Mouse (Mus musculus) forebrain, embryonic 14.5 days (tissue): ENCODE measurements around the gene Msto1. TPM values are rescaled to one million over a fixed set of nuclear protein-coding genes. Genes with fewer than 3 reads are reported as not detected.
"Not testable (repeated sequence)": the region's sequence is repeated elsewhere in the genome, so short reads cannot be mapped to it uniquely, and the experiment has no call there.

Experiments
- ATAC-seq: fragments of 200-750 bp; cut with Nextera tagmentation; 2 replicates; pipeline ENCODE4 v1.8.0; 2017; ENCODE audit warnings: mild to moderate bottlenecking, moderate library complexity
- DNase-seq: peaks from one replicate; pipeline ENCODE4 v3.0.0-alpha.2; 2015; ENCODE audit warnings: low spot score
- H3K27ac ChIP-seq: fragments of 300-500 bp; sonication (generic); 2 replicates; pipeline ENCODE4 v1.5.1; 2014; ENCODE audit warnings: low read depth, mild to moderate bottlenecking, control low read depth, low read length, moderate library complexity
- H3K27me3 ChIP-seq: fragments of 300-500 bp; sonication (generic); replicated peaks from 2 replicates; pipeline ENCODE4 v1.6.1; 2014; ENCODE audit warnings: low read length, control low read depth, mixed read lengths; ENCODE audit not compliant: control insufficient read depth, insufficient read depth
- H3K36me3 ChIP-seq: fragments of 300-500 bp; sonication (generic); 2 replicates; pipeline ENCODE4 v1.6.1; 2014; ENCODE audit warnings: low read length, control low read depth; ENCODE audit not compliant: control insufficient read depth, insufficient read depth
- H3K4me1 ChIP-seq: fragments of 300-500 bp; sonication (generic); 2 replicates; pipeline ENCODE4 v1.6.1; 2014; ENCODE audit warnings: antibody characterized with exemption, low read length, control low read depth; ENCODE audit not compliant: control insufficient read depth, insufficient read depth
- H3K4me2 ChIP-seq: fragments of 300-500 bp; sonication (generic); 2 replicates; pipeline ENCODE4 v1.6.1; 2014; ENCODE audit warnings: mild to moderate bottlenecking, control low read depth, low read length
- H3K4me3 ChIP-seq: fragments of 300-500 bp; sonication (generic); 2 replicates; pipeline ENCODE4 v1.5.1; 2014; ENCODE audit warnings: low read depth, low read length, control low read depth
- H3K9ac ChIP-seq: fragments of 300-500 bp; sonication (generic); 2 replicates; pipeline ENCODE4 v1.6.1; 2014; ENCODE audit warnings: mild to moderate bottlenecking, low read length, control low read depth, moderate library complexity
- H3K9me3 ChIP-seq: fragments of 300-500 bp; sonication (generic); replicated peaks from 2 replicates; pipeline ENCODE4 v1.6.1; 2016; ENCODE audit warnings: low read length, control low read depth, mixed read lengths; ENCODE audit not compliant: control insufficient read depth
- WGBS: fragments of 180-500 bp; shearing (Covaris S2); extraction: QIAGEN DNeasy Blood & Tissue Kit; methylation state at CpG from one replicate; pipeline ENCODE4 v1.1.7; 2014; 5-methylcytosine and 5-hydroxymethylcytosine counted together
- polyA plus RNA-seq: library from polyadenylated mRNA; unstranded; fragments of >200 nt; fragmentation: Nextera tagmentation; extraction: Ambion mirVana; gene quantifications from 2 replicates; pipeline ENCODE4 v1.2.1, GENCODE M21; 2014

Msto1 gene
- polyA plus RNA-seq, 1 experiment from 2014 or later, result 51.9 TPM

DNA sequence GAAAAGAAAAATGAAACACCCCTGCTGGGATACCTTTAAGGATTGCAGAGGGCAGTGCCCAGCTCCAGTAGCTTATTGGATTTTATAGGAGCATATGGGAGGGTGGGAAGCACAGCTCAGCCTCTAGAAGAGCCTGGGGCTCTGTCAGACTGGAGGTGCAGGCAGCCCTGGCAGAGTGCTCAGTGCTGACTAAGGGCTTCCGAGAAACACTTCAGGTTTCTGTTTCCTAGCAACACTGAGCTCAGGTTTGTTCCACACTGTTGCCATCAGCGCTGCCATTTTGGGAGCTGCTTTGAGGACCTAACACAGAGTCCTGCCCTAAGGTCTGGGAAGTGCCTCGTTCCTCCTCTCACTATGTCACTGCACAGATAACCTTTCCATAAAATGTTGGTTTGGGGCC lies 47.1 kb downstream of the Msto1 start:
- H3K4me2 ChIP-seq, H3K4me3 ChIP-seq, H3K27me3 ChIP-seq, H3K27ac ChIP-seq, H3K9me3 ChIP-seq, ATAC-seq, H3K4me1 ChIP-seq, DNase-seq, H3K9ac ChIP-seq: not testable (repeated sequence)
- H3K36me3 ChIP-seq, result peaks cover 40% of the 10 kb centered on the region
- WGBS, result no CpG with 5 or more reads among the region's 3 CpGs

DNA sequence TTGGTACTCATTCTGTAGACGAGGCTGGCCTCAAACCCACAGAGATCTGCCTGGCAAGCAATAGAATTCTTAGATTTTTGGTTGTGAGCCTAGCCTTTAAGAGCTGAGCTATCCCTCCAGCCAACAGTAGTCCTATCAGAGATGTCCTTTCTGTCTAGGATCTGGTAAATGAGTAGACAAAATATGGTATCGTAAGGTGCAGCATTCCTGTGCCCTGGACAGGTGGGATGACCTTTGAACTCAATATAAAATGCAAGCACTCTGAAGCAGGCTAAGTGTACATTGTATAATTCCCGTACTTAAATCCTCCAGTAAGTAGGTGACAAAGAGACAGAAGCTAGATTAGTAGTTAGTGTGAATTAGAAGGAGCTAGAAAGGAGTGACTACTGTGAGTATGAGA lies 51.7 kb downstream of the Msto1 start:
- 94% methylated on average over 3 of the region's 3 CpGs for WGBS
- no peak for ATAC-seq
- peaks cover 84% of the 10 kb centered on the region for H3K36me3 ChIP-seq

DNA sequence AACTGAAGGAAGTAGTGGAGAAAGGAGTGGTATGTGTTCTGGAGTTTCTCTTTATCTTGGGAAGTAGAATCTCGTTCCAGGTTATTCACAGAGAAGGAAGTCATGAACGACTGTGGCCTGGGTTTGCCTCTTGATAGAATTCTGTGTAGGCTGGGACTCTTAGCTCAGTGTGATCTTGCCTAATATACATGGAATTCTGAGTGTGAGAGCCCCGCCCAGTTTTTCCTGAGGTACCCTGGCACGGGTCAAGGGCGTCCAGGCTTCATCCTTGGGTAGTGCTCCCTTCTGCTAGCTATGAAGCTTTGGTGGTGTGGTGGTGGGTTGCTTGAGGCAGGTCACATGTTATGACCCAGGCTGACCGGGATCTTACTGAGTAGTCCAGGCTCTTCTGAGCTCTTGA lies 58.0 kb downstream of the Msto1 start:
- Histone ChIP-seq H3K9ac (no peak overlapping the region), H3K36me3 (peaks cover 69% of the 10 kb centered on the region), H3K27me3 (no peaks in the 10 kb centered on the region), H3K27ac (no peak overlapping the region), H3K4me1 (no peaks in the 10 kb centered on the region), H3K4me2 (no peak overlapping the region), H3K4me3 (no peak overlapping the region), H3K9me3 (no peaks in the 10 kb centered on the region)
- WGBS, result 90% methylated on average over 6 of the region's 6 CpGs
- no peak for ATAC-seq
- DNase-seq, result no peak

More for the DNA sequence above, 51.7 kb downstream of the Msto1 start:
- no peak overlapping the region for H3K27ac ChIP-seq
- no peak for DNase-seq
- H3K9ac ChIP-seq, result no peak overlapping the region
- no peak overlapping the region for H3K4me3 ChIP-seq
- H3K27me3 ChIP-seq, result no peaks in the 10 kb centered on the region
- no peaks in the 10 kb centered on the region for H3K4me1 ChIP-seq
- no peaks in the 10 kb centered on the region for H3K9me3 ChIP-seq
- no peak overlapping the region for H3K4me2 ChIP-seq

Other genes with a start within 250 kb of the Msto1 start
- gene Khdc4, start 228.2 kb downstream of the Msto1 start, polyA plus RNA-seq, result 71.7 and 86.6 TPM in 2 replicates
- gene Rit1, start 197.2 kb downstream of the Msto1 start, polyA plus RNA-seq, result 57.8 and 59.0 TPM in 2 replicates
- 188 and 214 TPM in 2 replicates for gene Syt11, start 138.8 kb downstream of the Msto1 start, polyA plus RNA-seq
- gene Gon4l, start 78.8 kb downstream of the Msto1 start, polyA plus RNA-seq, result 12.3 and 13.6 TPM in 2 replicates
- 13.6 and 18.1 TPM in 2 replicates for gene Ash1l, start 36.6 kb upstream of the Msto1 start, polyA plus RNA-seq
- gene Dap3, start 37.2 kb upstream of the Msto1 start, polyA plus RNA-seq, result 147 and 159 TPM in 2 replicates
- 49.7 and 65.0 TPM in 2 replicates for gene Rusc1, start 179.3 kb upstream of the Msto1 start, polyA plus RNA-seq
- gene Gm43738, start 187.1 kb upstream of the Msto1 start, polyA plus RNA-seq, result not detected in 2 replicates
- 337 and 389 TPM in 2 replicates for gene Fdps, start 188.0 kb upstream of the Msto1 start, polyA plus RNA-seq
- 0.06 TPM in 1 of 2 replicates, not detected in the other for gene Pklr, start 222.1 kb upstream of the Msto1 start, polyA plus RNA-seq
- 9.4 and 13.0 TPM in 2 replicates for gene Hcn3, start 246.2 kb upstream of the Msto1 start, polyA plus RNA-seq